Mouse (Mus musculus): ENCODE measurements around the gene Gtsf1.

GRCm38 (mm10) chr15:103448369-103448768 lies 18.1 kb upstream of the Gtsf1 start, which contains the start of gene Gtsf2:
- TF ChIP-seq CTCF (IDR thresholded peaks at IDR 0.05; ENCODE audit: borderline replicate concordance, insufficient read depth, low read depth, low read length) (no peak), POLR2A (IDR thresholded peaks at IDR 0.05; ENCODE audit: borderline replicate concordance, insufficient read depth, low read length) (no peak)
